Mouse (Mus musculus) kidney, embryonic 16.5 days (tissue): ENCODE results near the gene Inpp4a. TPM values are rescaled to one million over a fixed set of nuclear protein-coding genes. Genes with fewer than 3 reads are reported as not detected.

Experiments
- ATAC-seq: fragments of 200-750 bp; cut with Nextera tagmentation; 2 replicates; pipeline ENCODE4 v1.8.0; 2017; ENCODE audit warnings: moderate TSS enrichment; ENCODE audit not compliant: low FRiP score, low TSS enrichment
- H3K27ac ChIP-seq: fragments of 300-500 bp; sonication (generic); 2 replicates; pipeline ENCODE4 v1.5.1; 2014; ENCODE audit warnings: low read length
- H3K27me3 ChIP-seq: fragments of 300-500 bp; sonication (generic); 2 replicates; pipeline ENCODE4 v1.6.1; 2014; ENCODE audit warnings: low read length, control low read depth, mixed read lengths; ENCODE audit not compliant: insufficient read depth
- H3K36me3 ChIP-seq: fragments of 300-500 bp; sonication (generic); 2 replicates; pipeline ENCODE4 v1.6.1; 2014; ENCODE audit warnings: low read length, control low read depth, mixed read lengths; ENCODE audit not compliant: insufficient read depth
- H3K4me1 ChIP-seq: fragments of 300-500 bp; sonication (generic); 2 replicates; pipeline ENCODE4 v1.6.1; 2014; ENCODE audit warnings: low read length, control low read depth, mixed read lengths; ENCODE audit not compliant: insufficient read depth
- H3K4me2 ChIP-seq: fragments of 300-500 bp; sonication (generic); replicated peaks from 2 replicates; pipeline ENCODE4 v1.6.1; 2014; ENCODE audit warnings: low read depth, low read length
- H3K4me3 ChIP-seq: fragments of 300-500 bp; sonication (generic); 2 replicates; pipeline ENCODE4 v1.5.1; 2014; ENCODE audit warnings: mild to moderate bottlenecking, low read length
- H3K9ac ChIP-seq: fragments of 300-500 bp; sonication (generic); replicated peaks from 2 replicates; pipeline ENCODE4 v1.6.1; 2014; ENCODE audit warnings: low read length
- H3K9me3 ChIP-seq: fragments of 300-500 bp; sonication (generic); 2 replicates; pipeline ENCODE4 v1.6.1; 2016; ENCODE audit warnings: low read length, control low read depth
- WGBS: fragments of 180-500 bp; shearing (Covaris S2); extraction: QIAGEN DNeasy Blood & Tissue Kit; methylation state at CpG from one replicate; pipeline ENCODE4 v1.1.7; 2014; 5-methylcytosine and 5-hydroxymethylcytosine counted together
- polyA plus RNA-seq: library from polyadenylated mRNA; unstranded; fragments of >200 nt; fragmentation: Nextera tagmentation; extraction: Ambion mirVana; gene quantifications from 2 replicates; pipeline ENCODE4 v1.2.1, GENCODE M21; 2015

The Inpp4a gene
- polyA plus RNA-seq, 1 experiment from 2014 or later, result 19.2 TPM

- Histone ChIP-seq H3K9ac (no peak overlapping the region), H3K9me3 (no peaks in the 10 kb centered on the region), H3K27ac (no peak overlapping the region), H3K36me3 (no peaks in the 10 kb centered on the region), H3K27me3 (no peaks in the 10 kb centered on the region), H3K4me1 (no peaks in the 10 kb centered on the region), H3K4me2 (no peak overlapping the region), H3K4me3 (no peak overlapping the region)
- no peak for ATAC-seq
- 68% methylated on average over 7 of the region's 7 CpGs for WGBS
Measured at GRCm38 (mm10) chr1:37350886-37351651, 51.4 kb downstream of the Inpp4a start.

- Histone ChIP-seq H3K27me3 (no peaks in the 10 kb centered on the region), H3K4me2 (no peak overlapping the region), H3K27ac (no peak overlapping the region), H3K9me3 (no peaks in the 10 kb centered on the region), H3K4me3 (no peak overlapping the region), H3K4me1 (no peaks in the 10 kb centered on the region), H3K36me3 (no peaks in the 10 kb centered on the region), H3K9ac (no peak overlapping the region)
- no peak for ATAC-seq
- 96% methylated on average over 2 of the region's 2 CpGs for WGBS
Measured at GRCm38 (mm10) chr1:37351961-37352360, 52.3 kb downstream of the Inpp4a start.

- Histone ChIP-seq H3K36me3 (peaks cover under 1% of the 10 kb centered on the region; the same call in 1 of the 2 replicates), H3K9ac (no peak overlapping the region), H3K4me2 (no peak overlapping the region), H3K9me3 (no peaks in the 10 kb centered on the region), H3K27ac (no peak overlapping the region), H3K4me1 (no peaks in the 10 kb centered on the region), H3K4me3 (no peak overlapping the region), H3K27me3 (no peaks in the 10 kb centered on the region)
- ATAC-seq, result no peak
- WGBS, result 71% methylated on average over 4 of the region's 4 CpGs
Measured at GRCm38 (mm10) chr1:37353456-37353855, 53.8 kb downstream of the Inpp4a start.

GRCm38 (mm10) chr1:37355492-37355891, 55.8 kb downstream of the Inpp4a start:
- peaks cover 4% of the 10 kb centered on the region; the same call in 1 of the 2 replicates for H3K36me3 ChIP-seq
- H3K9me3 ChIP-seq, result no peaks in the 10 kb centered on the region
- no peak overlapping the region for H3K4me3 ChIP-seq
- H3K27me3 ChIP-seq, result no peaks in the 10 kb centered on the region
- no peaks in the 10 kb centered on the region for H3K4me1 ChIP-seq
- H3K27ac ChIP-seq, result no peak overlapping the region
- no peak overlapping the region for H3K4me2 ChIP-seq
- 89% methylated on average over 3 of the region's 3 CpGs for WGBS
- no peak for ATAC-seq
- no peak overlapping the region for H3K9ac ChIP-seq

- Histone ChIP-seq H3K4me3 (no peak overlapping the region), H3K4me1 (no peaks in the 10 kb centered on the region), H3K27me3 (no peaks in the 10 kb centered on the region), H3K36me3 (peaks cover 4% of the 10 kb centered on the region; the same call in 1 of the 2 replicates), H3K4me2 (no peak overlapping the region), H3K9ac (no peak overlapping the region), H3K27ac (no peak overlapping the region), H3K9me3 (no peaks in the 10 kb centered on the region)
- 84% methylated on average over 3 of the region's 3 CpGs for WGBS
- no peak for ATAC-seq
Measured at GRCm38 (mm10) chr1:37356305-37356704, 56.6 kb downstream of the Inpp4a start.

GRCm38 (mm10) chr1:37357173-37357572, 57.5 kb downstream of the Inpp4a start:
- ATAC-seq, result no peak
- peaks cover 4% of the 10 kb centered on the region; the same call in 1 of the 2 replicates for H3K36me3 ChIP-seq
- H3K27ac ChIP-seq, result no peak overlapping the region
- H3K4me3 ChIP-seq, result no peak overlapping the region
- H3K4me2 ChIP-seq, result no peak overlapping the region
- no peaks in the 10 kb centered on the region for H3K4me1 ChIP-seq
- no peak overlapping the region for H3K9ac ChIP-seq
- WGBS, result 79% methylated on average over 6 of the region's 6 CpGs
- H3K27me3 ChIP-seq, result no peaks in the 10 kb centered on the region
- no peaks in the 10 kb centered on the region for H3K9me3 ChIP-seq

- Histone ChIP-seq H3K9ac (no peak overlapping the region), H3K4me3 (no peak overlapping the region), H3K9me3 (no peaks in the 10 kb centered on the region), H3K4me2 (no peak overlapping the region), H3K4me1 (no peaks in the 10 kb centered on the region), H3K27me3 (no peaks in the 10 kb centered on the region), H3K36me3 (peaks cover 4% of the 10 kb centered on the region; the same call in 1 of the 2 replicates), H3K27ac (no peak overlapping the region)
- WGBS, result 89% methylated on average over 8 of the region's 8 CpGs
- no peak for ATAC-seq
Measured at GRCm38 (mm10) chr1:37358621-37359020, 59.0 kb downstream of the Inpp4a start.

GRCm38 (mm10) chr1:37359395-37360092, 59.9 kb downstream of the Inpp4a start:
- Histone ChIP-seq H3K4me3 (no peak overlapping the region), H3K9me3 (no peaks in the 10 kb centered on the region), H3K4me1 (no peaks in the 10 kb centered on the region), H3K9ac (no peak overlapping the region), H3K27me3 (no peaks in the 10 kb centered on the region), H3K4me2 (no peak overlapping the region), H3K36me3 (peaks cover 4% of the 10 kb centered on the region; the same call in 1 of the 2 replicates), H3K27ac (no peak overlapping the region)
- ATAC-seq, result no peak
- 82% methylated on average over 6 of the region's 6 CpGs for WGBS

- no peak overlapping the region for H3K27ac ChIP-seq
- H3K4me2 ChIP-seq, result no peak overlapping the region
- WGBS, result 85% methylated on average over 3 of the region's 3 CpGs
- no peak for ATAC-seq
- H3K4me1 ChIP-seq, result no peaks in the 10 kb centered on the region
- no peak overlapping the region for H3K4me3 ChIP-seq
- H3K27me3 ChIP-seq, result no peaks in the 10 kb centered on the region
- H3K9ac ChIP-seq, result no peak overlapping the region
- no peaks in the 10 kb centered on the region for H3K9me3 ChIP-seq
- peaks cover 4% of the 10 kb centered on the region; the same call in 1 of the 2 replicates for H3K36me3 ChIP-seq
Measured at GRCm38 (mm10) chr1:37360781-37361180, 61.1 kb downstream of the Inpp4a start.

GRCm38 (mm10) chr1:37362721-37363120, 63.1 kb downstream of the Inpp4a start:
- 86% methylated on average over 10 of the region's 10 CpGs for WGBS
- H3K4me2 ChIP-seq, result no peak overlapping the region
- H3K27ac ChIP-seq, result no peak overlapping the region
- no peaks in the 10 kb centered on the region for H3K27me3 ChIP-seq
- no peak for ATAC-seq
- H3K9ac ChIP-seq, result no peak overlapping the region
- H3K4me1 ChIP-seq, result no peaks in the 10 kb centered on the region
- no peak overlapping the region for H3K4me3 ChIP-seq
- peaks cover 19% of the 10 kb centered on the region; the same call in 1 of the 2 replicates for H3K36me3 ChIP-seq
- no peaks in the 10 kb centered on the region for H3K9me3 ChIP-seq
